Mouse (Mus musculus): ENCODE results near the gene Rpl38.

DNA sequence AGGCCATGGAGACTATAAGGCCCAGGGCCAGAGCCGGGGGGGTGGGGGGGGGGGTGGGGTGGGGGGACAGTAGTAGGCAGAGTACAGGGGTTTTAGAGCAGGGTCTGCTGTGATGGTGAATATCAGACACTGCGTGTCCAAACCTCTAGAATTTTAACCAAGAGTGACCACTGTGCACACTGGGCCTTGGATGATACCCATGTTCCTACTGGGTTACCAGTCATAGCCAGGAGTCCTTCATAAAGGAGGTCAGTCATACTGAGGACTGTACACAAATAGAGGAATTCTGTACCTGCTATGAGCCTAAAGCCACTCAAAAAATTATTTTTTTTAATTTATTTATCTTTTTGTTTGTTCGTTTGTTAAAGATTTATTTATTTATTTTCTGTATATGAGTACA, 20.4 kb downstream of the Rpl38 start:
- TF ChIP-seq POLR2A (IDR thresholded peaks at IDR 0.05; ENCODE audit: borderline replicate concordance, extremely low read depth, low read depth, low read length) (no peak), CTCF (IDR thresholded peaks at IDR 0.05; ENCODE audit: insufficient read depth, low read length) (no peak)
